Mouse (Mus musculus): ENCODE measurements around the gene Kcnk1. TPM values are rescaled to one million over a fixed set of nuclear protein-coding genes. Genes with fewer than 3 reads are reported as not detected.

Gene Kcnk1
- total and polyA plus RNA-seq, 3 experiments = not detected

DNA sequence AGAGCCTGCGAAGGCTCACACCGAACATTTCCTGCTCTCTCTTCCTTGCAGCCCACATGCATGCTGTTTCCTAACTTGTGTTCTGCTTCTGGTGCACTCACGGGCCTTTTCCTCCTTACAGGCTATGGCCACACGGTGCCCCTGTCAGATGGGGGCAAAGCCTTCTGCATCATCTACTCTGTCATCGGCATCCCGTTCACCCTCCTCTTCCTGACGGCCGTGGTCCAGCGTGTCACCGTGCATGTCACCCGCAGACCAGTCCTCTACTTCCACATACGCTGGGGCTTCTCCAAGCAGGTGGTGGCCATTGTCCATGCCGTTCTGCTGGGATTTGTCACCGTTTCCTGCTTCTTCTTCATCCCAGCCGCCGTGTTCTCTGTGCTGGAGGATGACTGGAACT is 29.9 kb downstream of the Kcnk1 start:
- TF ChIP-seq ZMIZ1 (IDR thresholded peaks at IDR 0.05; ENCODE audit: low read depth, low read length) = no peak
- H3K27ac ChIP-seq (ENCODE audit: insufficient read depth, low read depth) = no peak overlapping the region
- H3K27me3 ChIP-seq (replicated peaks) = peaks cover 78% of the 10 kb centered on the region
- H3K4me2 ChIP-seq (ENCODE audit: insufficient read depth, low read depth, poor library complexity, severe bottlenecking) = no peak overlapping the region
- DNase-seq (ENCODE audit: extremely low read depth) = no peak
- no peaks in the 10 kb centered on the region for H3K36me3 ChIP-seq (replicated peaks in 1 of 2; ENCODE audit: control insufficient read depth in 1 of 2, insufficient read depth in 1 of 2, low read length in 1 of 2)
- H3K9ac ChIP-seq (ENCODE audit: insufficient read depth, low read depth) = no peak overlapping the region
- dilution Hi-C loops (cut with MboI; ENCODE audit: extremely low pct_ligation_motif_present, extremely low pct_unique_long_range_greater_than_20kb, low sequenced_read_pairs) (no loop called here), in situ Hi-C loops (cut with MboI; ENCODE audit: low pct_ligation_motif_present, low pct_unique_long_range_greater_than_20kb, low sequenced_read_pairs) (no loop called here)
- peaks cover 2% of the 10 kb centered on the region for H3K9me3 ChIP-seq (replicated peaks; ENCODE audit: low read length)
- H3K4me3 ChIP-seq (replicated peaks in 1 of 3; ENCODE audit: low read depth in 2 of 3, low read length in 2 of 3, poor library complexity in 1 of 3) = no peak overlapping the region
- H3K79me2 ChIP-seq (replicated peaks; ENCODE audit: control insufficient read depth, extremely low read depth, insufficient read depth, poor library complexity, severe bottlenecking) = no peaks in the 10 kb centered on the region; the same call in 1 of the 2 replicates
- H3K4me1 ChIP-seq (ENCODE audit: control insufficient read depth in 1 of 2, insufficient read depth in 2 of 2) = peaks cover 5 to 8% of the 10 kb centered on the region in 2 experiments; a peak in 3 of 4 replicates

DNA sequence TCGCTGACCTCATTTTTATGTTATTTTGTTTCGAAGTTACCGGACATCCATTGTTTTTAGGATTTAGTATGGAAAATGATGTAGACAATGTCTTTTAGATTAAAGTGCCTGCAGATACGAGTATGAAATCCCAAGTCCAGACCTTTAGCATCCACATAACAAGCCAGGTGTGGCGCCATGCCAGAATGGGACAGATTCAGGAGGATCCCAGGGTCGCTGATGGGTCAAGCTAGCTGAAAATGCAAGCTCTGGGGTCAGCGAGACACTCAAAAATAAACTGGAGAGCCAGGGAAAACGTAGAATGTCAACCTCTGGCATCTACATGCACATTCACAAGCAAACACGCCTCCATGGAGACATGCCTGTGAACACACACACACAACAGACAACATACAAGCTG is 31.2 kb downstream of the Kcnk1 start:
- in situ Hi-C loops (cut with MboI; ENCODE audit: low pct_ligation_motif_present, low pct_unique_long_range_greater_than_20kb, low sequenced_read_pairs) = no loop called here
- Histone ChIP-seq H3K9me3 (replicated peaks; ENCODE audit: low read length) (no peaks in the 10 kb centered on the region), H3K27ac (ENCODE audit: insufficient read depth, low read depth) (no peak overlapping the region), H3K27me3 (replicated peaks) (peaks cover 78% of the 10 kb centered on the region), H3K4me1 (ENCODE audit: control insufficient read depth in 1 of 2, insufficient read depth in 2 of 2) (peaks cover 5 to 8% of the 10 kb centered on the region in 2 experiments; a peak in 3 of 4 replicates), H3K4me2 (ENCODE audit: insufficient read depth, low read depth, poor library complexity, severe bottlenecking) (no peak overlapping the region), H3K4me3 (replicated peaks in 1 of 3; ENCODE audit: low read depth in 2 of 3, low read length in 2 of 3, poor library complexity in 1 of 3) (no peak overlapping the region), H3K79me2 (replicated peaks; ENCODE audit: control insufficient read depth, extremely low read depth, insufficient read depth, poor library complexity, severe bottlenecking) (no peaks in the 10 kb centered on the region; the same call in 1 of the 2 replicates), H3K36me3 (replicated peaks in 1 of 2; ENCODE audit: control insufficient read depth in 1 of 2, insufficient read depth in 1 of 2, low read length in 1 of 2) (no peaks in the 10 kb centered on the region), H3K9ac (ENCODE audit: insufficient read depth, low read depth) (no peak overlapping the region)
- DNase-seq (ENCODE audit: extremely low read depth) = no peak
- dilution Hi-C loops (cut with MboI; ENCODE audit: extremely low pct_ligation_motif_present, extremely low pct_unique_long_range_greater_than_20kb, low sequenced_read_pairs) = no loop called here
- TF ChIP-seq KAT2A (IDR thresholded peaks at IDR 0.05; ENCODE audit: insufficient replicate concordance, low read length) = no peak
- TF ChIP-seq BHLHE40 (IDR thresholded peaks at IDR 0.05; ENCODE audit: low read depth, low read length) = no peak
- TF ChIP-seq SMC3 (IDR thresholded peaks at IDR 0.05; ENCODE audit: low read depth, low read length) = no peak
- no peak for TF ChIP-seq ZNF384 (IDR thresholded peaks at IDR 0.05; ENCODE audit: low read depth, low read length)
- no peak for TF ChIP-seq PAX5 (IDR thresholded peaks at IDR 0.05; ENCODE audit: low read length)
- TF ChIP-seq IRF4 (IDR thresholded peaks at IDR 0.05; ENCODE audit: low read depth, low read length) = no peak

DNA sequence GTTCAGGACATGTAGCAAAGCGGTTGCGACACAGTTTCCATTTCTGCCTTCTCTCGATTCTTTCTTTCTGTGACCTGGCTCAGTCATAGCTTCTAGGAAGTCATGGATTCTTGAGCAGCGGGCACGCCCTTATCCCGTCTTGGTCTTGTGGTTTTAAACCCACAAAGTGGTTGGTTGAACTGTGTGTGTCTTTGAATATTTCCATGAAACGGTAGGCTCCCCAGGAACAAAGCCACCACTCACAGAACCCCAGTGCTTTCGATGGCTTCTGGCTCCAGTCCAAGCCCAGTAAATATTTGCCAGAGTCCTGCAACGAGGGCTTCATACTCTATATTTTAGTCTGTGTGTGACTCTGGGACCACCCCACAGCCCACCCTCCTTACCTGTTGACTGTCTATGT is 31.6 kb downstream of the Kcnk1 start:
- peaks cover 79% of the 10 kb centered on the region for H3K27me3 ChIP-seq (replicated peaks)
- H3K36me3 ChIP-seq (replicated peaks in 1 of 2; ENCODE audit: control insufficient read depth in 1 of 2, insufficient read depth in 1 of 2, low read length in 1 of 2) = no peaks in the 10 kb centered on the region
- no peaks in the 10 kb centered on the region; the same call in 1 of the 2 replicates for H3K79me2 ChIP-seq (replicated peaks; ENCODE audit: control insufficient read depth, extremely low read depth, insufficient read depth, poor library complexity, severe bottlenecking)
- H3K9ac ChIP-seq (ENCODE audit: insufficient read depth, low read depth) = no peak overlapping the region
- H3K9me3 ChIP-seq (replicated peaks; ENCODE audit: low read length) = no peaks in the 10 kb centered on the region
- in situ Hi-C loops (cut with MboI; ENCODE audit: low pct_ligation_motif_present, low pct_unique_long_range_greater_than_20kb, low sequenced_read_pairs) (no loop called here), dilution Hi-C loops (cut with MboI; ENCODE audit: extremely low pct_ligation_motif_present, extremely low pct_unique_long_range_greater_than_20kb, low sequenced_read_pairs) (no loop called here)
- no peak overlapping the region for H3K4me3 ChIP-seq (replicated peaks in 1 of 3; ENCODE audit: low read depth in 2 of 3, low read length in 2 of 3, poor library complexity in 1 of 3)
- H3K4me2 ChIP-seq (ENCODE audit: insufficient read depth, low read depth, poor library complexity, severe bottlenecking) = peak overlapping the region; percentile 41; the same call in 1 of the 2 replicates
- peak; percentile 31 for DNase-seq (ENCODE audit: extremely low read depth)
- peaks cover 5 to 8% of the 10 kb centered on the region in 2 experiments; a peak in 3 of 4 replicates for H3K4me1 ChIP-seq (ENCODE audit: control insufficient read depth in 1 of 2, insufficient read depth in 2 of 2)
- no peak overlapping the region for H3K27ac ChIP-seq (ENCODE audit: insufficient read depth, low read depth)
- TF ChIP-seq JUN (IDR thresholded peaks at IDR 0.05; ENCODE audit: insufficient read depth, low read depth, low read length) (no peak), BHLHE40 (IDR thresholded peaks at IDR 0.05; ENCODE audit: low read depth, low read length) (0 out of 2 replicates have a peak, but pooled peaks have one; percentile 12), SIN3A (IDR thresholded peaks at IDR 0.05; ENCODE audit: low read length) (no peak), USF1 (IDR thresholded peaks at IDR 0.05; ENCODE audit: low read depth, low read length) (no peak), POLR2A (IDR thresholded peaks at IDR 0.05; ENCODE audit: low read depth, low read length) (no peak), NRF1 (IDR thresholded peaks at IDR 0.05; ENCODE audit: low read depth, low read length) (no peak), RCOR1 (conservative IDR thresholded peaks at IDR 0.05; ENCODE audit: low read depth, low read length) (no peak), TBP (conservative IDR thresholded peaks at IDR 0.05; ENCODE audit: low read depth, low read length) (no peak), MXI1 (IDR thresholded peaks at IDR 0.05; ENCODE audit: low read depth, low read length) (no peak), EP300 (IDR thresholded peaks at IDR 0.05; ENCODE audit: low read length) (no peak; the same call in 1 of the 2 replicates), MAFK (IDR thresholded peaks at IDR 0.05; ENCODE audit: insufficient replicate concordance, low read length) (peak; percentile 69), MEF2A (IDR thresholded peaks at IDR 0.05; ENCODE audit: borderline replicate concordance, low read depth, low read length) (no peak), HCFC1 (IDR thresholded peaks at IDR 0.05; ENCODE audit: low read depth, low read length) (no peak)

All from CH12.LX (cell line).